Mouse (Mus musculus): ENCODE results near the gene Fen1.
"Not testable (repeated sequence)": the region's sequence is repeated elsewhere in the genome, so short reads cannot be mapped to it uniquely, and the experiment has no call there.

The Fen1 gene

GRCm38 (mm10) chr19:10181225-10181624, 22.7 kb downstream of the Fen1 start:
- DNase-seq (ENCODE audit: low read depth) = no peak

- no peak for DNase-seq (ENCODE audit: low read depth)
Measured at GRCm38 (mm10) chr19:10176941-10177372, 27.0 kb downstream of the Fen1 start.

GRCm38 (mm10) chr19:10176477-10176876, 27.5 kb downstream of the Fen1 start:
- no peak for DNase-seq (ENCODE audit: low read depth)

- DNase-seq (ENCODE audit: low read depth) = no peak
Measured at GRCm38 (mm10) chr19:10174956-10175355, 29.0 kb downstream of the Fen1 start.

- DNase-seq (ENCODE audit: low read depth) = no peak
Measured at GRCm38 (mm10) chr19:10173844-10174539, 30.0 kb downstream of the Fen1 start.

GRCm38 (mm10) chr19:10173116-10173718, 30.8 kb downstream of the Fen1 start:
- DNase-seq (ENCODE audit: low read depth) = no peak

GRCm38 (mm10) chr19:10171846-10172245, 32.1 kb downstream of the Fen1 start:
- DNase-seq (ENCODE audit: low read depth) = no peak

GRCm38 (mm10) chr19:10171359-10171758, 32.6 kb downstream of the Fen1 start:
- DNase-seq (ENCODE audit: low read depth) = no peak

GRCm38 (mm10) chr19:10170466-10170865, 33.5 kb downstream of the Fen1 start:
- no peak for DNase-seq (ENCODE audit: low read depth)

GRCm38 (mm10) chr19:10169692-10170330, 34.2 kb downstream of the Fen1 start:
- not testable (repeated sequence) for DNase-seq (ENCODE audit: low read depth)

- DNase-seq (ENCODE audit: low read depth) = no peak
Measured at GRCm38 (mm10) chr19:10169179-10169578, 34.8 kb downstream of the Fen1 start.

- no peak for DNase-seq (ENCODE audit: low read depth)
Measured at GRCm38 (mm10) chr19:10168441-10168840, 35.5 kb downstream of the Fen1 start.

- no peak for DNase-seq (ENCODE audit: low read depth)
Measured at GRCm38 (mm10) chr19:10167951-10168350, 36.0 kb downstream of the Fen1 start.

GRCm38 (mm10) chr19:10167112-10167511, 36.9 kb downstream of the Fen1 start:
- no peak for DNase-seq (ENCODE audit: low read depth)

- not testable (repeated sequence) for DNase-seq (ENCODE audit: low read depth)
Measured at GRCm38 (mm10) chr19:10165928-10166327, 38.0 kb downstream of the Fen1 start.

- DNase-seq (ENCODE audit: low read depth) = no peak
Measured at GRCm38 (mm10) chr19:10163896-10164295, 40.1 kb downstream of the Fen1 start.

GRCm38 (mm10) chr19:10157725-10158124, 46.2 kb downstream of the Fen1 start:
- no peak for DNase-seq (ENCODE audit: low read depth)

GRCm38 (mm10) chr19:10149189-10149588, 54.8 kb downstream of the Fen1 start:
- no peak for DNase-seq (ENCODE audit: low read depth)

All from c-Kit-positive CD71-negative TER-119-negative erythroid progenitor cells, embryonic 14.5 days (primary cell).